Mouse (Mus musculus) liver, embryonic 11.5 days (tissue): ENCODE results near the gene Olfr1444. TPM values are rescaled to one million over a fixed set of nuclear protein-coding genes. Genes with fewer than 3 reads are reported as not detected.
A peak's percentile ranks its signal among the peaks of the same experiment; 100 is the strongest.

Experiments
- ATAC-seq: fragments of 200-750 bp; cut with Nextera tagmentation; replicated peaks from 2 replicates; pipeline ENCODE4 v1.8.0; 2017; ENCODE audit warnings: moderate number of reproducible peaks, mild to moderate bottlenecking, moderate TSS enrichment, moderate library complexity; ENCODE audit not compliant: low FRiP score
- DNase-seq: peaks from one replicate; pipeline ENCODE4 v3.0.0-alpha.2; 2017; ENCODE audit warnings: low spot score
- H3K27ac ChIP-seq: fragments of 300-500 bp; sonication (generic); 2 replicates; pipeline ENCODE4 v1.5.1; 2014; ENCODE audit warnings: mild to moderate bottlenecking, low read depth, low read length, control low read depth
- H3K27me3 ChIP-seq: fragments of 300-500 bp; sonication (generic); replicated peaks from 2 replicates; pipeline ENCODE4 v1.6.1; 2014; ENCODE audit warnings: low read length, mixed read lengths; ENCODE audit not compliant: control insufficient read depth, insufficient read depth
- H3K36me3 ChIP-seq: fragments of 300-500 bp; sonication (generic); 2 replicates; pipeline ENCODE4 v1.6.1; 2014; ENCODE audit warnings: mild to moderate bottlenecking, low read length, moderate library complexity, mixed read lengths; ENCODE audit not compliant: control insufficient read depth, insufficient read depth
- H3K4me1 ChIP-seq: fragments of 300-500 bp; sonication (generic); replicated peaks from 2 replicates; pipeline ENCODE4 v1.6.1; 2014; ENCODE audit warnings: low read length, mixed read lengths; ENCODE audit not compliant: control insufficient read depth, insufficient read depth
- H3K4me2 ChIP-seq: fragments of 300-500 bp; sonication (generic); 2 replicates; pipeline ENCODE4 v1.6.1; 2014; ENCODE audit warnings: mild to moderate bottlenecking, control low read depth, moderate library complexity
- H3K4me3 ChIP-seq: fragments of 300-500 bp; sonication (generic); 2 replicates; pipeline ENCODE4 v1.5.1; 2014; ENCODE audit warnings: low read depth, low read length, control low read depth
- H3K9ac ChIP-seq: fragments of 300-500 bp; sonication (generic); 2 replicates; pipeline ENCODE4 v1.6.1; 2014; ENCODE audit warnings: low read depth, low read length, control low read depth
- H3K9me3 ChIP-seq: fragments of 300-500 bp; sonication (generic); 2 replicates; pipeline ENCODE4 v1.6.1; 2016; ENCODE audit warnings: low read length, inconsistent platforms, mixed read lengths; ENCODE audit not compliant: control insufficient read depth
- WGBS: fragments of 180-500 bp; shearing (Covaris S2); extraction: QIAGEN DNeasy Blood & Tissue Kit; methylation state at CpG from one replicate; pipeline ENCODE4 v1.1.7; 2014; 5-methylcytosine and 5-hydroxymethylcytosine counted together
- polyA plus RNA-seq: library from polyadenylated mRNA; unstranded; fragments of >200 nt; fragmentation: Nextera tagmentation; extraction: Ambion mirVana; gene quantifications from 2 replicates; pipeline ENCODE4 v1.2.1, GENCODE M21; 2014

The Olfr1444 gene
- not detected in 2 replicates for polyA plus RNA-seq

GRCm38 (mm10) chr19:12856983-12857382 is at the start of gene Olfr1444:
Gene Olfr1444, plus strand, starts transcription at chr19:12857283.
- DNase-seq (no peak), ATAC-seq (no peak)
- Histone ChIP-seq H3K27me3 (no peaks in the 10 kb centered on the region), H3K9me3 (no peaks in the 10 kb centered on the region), H3K27ac (no peak within 1 kb of the TSS), H3K36me3 (no peaks in the 10 kb centered on the region), H3K9ac (no peak within 1 kb of the TSS), H3K4me1 (no peaks in the 10 kb centered on the region), H3K4me2 (no peak within 1 kb of the TSS), H3K4me3 (no peak within 1 kb of the TSS)
- 54% methylated on average over 1 of the region's 1 CpGs for WGBS

GRCm38 (mm10) chr19:12812644-12813364 is 44.3 kb upstream of the Olfr1444 start:
- no peak for DNase-seq
- Histone ChIP-seq H3K36me3 (no peaks in the 10 kb centered on the region), H3K4me1 (no peaks in the 10 kb centered on the region; the same call in 1 of the 2 replicates), H3K4me2 (no peak overlapping the region), H3K4me3 (no peak overlapping the region), H3K27ac (no peak overlapping the region), H3K9ac (no peak overlapping the region), H3K9me3 (no peaks in the 10 kb centered on the region), H3K27me3 (no peaks in the 10 kb centered on the region)
- ATAC-seq: peak; percentile 51
- 62% methylated on average over 1 of the region's 1 CpGs for WGBS

GRCm38 (mm10) chr19:12813883-12814282 is 43.2 kb upstream of the Olfr1444 start:
- Histone ChIP-seq H3K36me3 (no peaks in the 10 kb centered on the region), H3K9ac (no peak overlapping the region), H3K4me2 (no peak overlapping the region), H3K4me1 (no peaks in the 10 kb centered on the region; the same call in 1 of the 2 replicates), H3K9me3 (no peaks in the 10 kb centered on the region), H3K27ac (no peak overlapping the region), H3K4me3 (no peak overlapping the region), H3K27me3 (no peaks in the 10 kb centered on the region)
- WGBS: 79% methylated on average over 1 of the region's 1 CpGs
- DNase-seq (no peak), ATAC-seq (no peak)

GRCm38 (mm10) chr19:12818507-12818906 is 38.6 kb upstream of the Olfr1444 start:
- no peaks in the 10 kb centered on the region for H3K9me3 ChIP-seq
- no peak overlapping the region for H3K27ac ChIP-seq
- no peaks in the 10 kb centered on the region for H3K4me1 ChIP-seq
- ATAC-seq: no peak
- WGBS: 87% methylated on average over 1 of the region's 1 CpGs
- no peak overlapping the region for H3K4me3 ChIP-seq
- DNase-seq: no peak
- H3K9ac ChIP-seq: no peak overlapping the region
- H3K27me3 ChIP-seq: no peaks in the 10 kb centered on the region
- no peak overlapping the region for H3K4me2 ChIP-seq
- H3K36me3 ChIP-seq: no peaks in the 10 kb centered on the region

GRCm38 (mm10) chr19:12820383-12820782 is 36.7 kb upstream of the Olfr1444 start:
- Histone ChIP-seq H3K4me1 (no peaks in the 10 kb centered on the region), H3K4me2 (no peak overlapping the region), H3K27me3 (no peaks in the 10 kb centered on the region), H3K9me3 (no peaks in the 10 kb centered on the region), H3K9ac (no peak overlapping the region), H3K27ac (no peak overlapping the region), H3K36me3 (no peaks in the 10 kb centered on the region), H3K4me3 (no peak overlapping the region)
- DNase-seq (no peak), ATAC-seq (no peak)
- WGBS: 25% methylated on average over 4 of the region's 4 CpGs

- Histone ChIP-seq H3K27ac (no peak overlapping the region), H3K9me3 (no peaks in the 10 kb centered on the region), H3K4me1 (no peaks in the 10 kb centered on the region), H3K9ac (no peak overlapping the region), H3K4me2 (no peak overlapping the region), H3K36me3 (no peaks in the 10 kb centered on the region), H3K27me3 (no peaks in the 10 kb centered on the region), H3K4me3 (no peak overlapping the region)
- no peak for DNase-seq
- WGBS: 71% methylated on average over 4 of the region's 4 CpGs
- no peak for ATAC-seq
Observed at GRCm38 (mm10) chr19:12824549-12824948, 32.5 kb upstream of the Olfr1444 start.

- ATAC-seq (no peak), DNase-seq (no peak)
- Histone ChIP-seq H3K9ac (no peak overlapping the region), H3K4me3 (no peak overlapping the region), H3K4me1 (no peaks in the 10 kb centered on the region), H3K4me2 (no peak overlapping the region), H3K9me3 (no peaks in the 10 kb centered on the region), H3K36me3 (no peaks in the 10 kb centered on the region), H3K27me3 (no peaks in the 10 kb centered on the region), H3K27ac (no peak overlapping the region)
- WGBS: 67% methylated on average over 2 of the region's 2 CpGs
Observed at GRCm38 (mm10) chr19:12830823-12831430, 26.2 kb upstream of the Olfr1444 start.

- no peak overlapping the region for H3K4me2 ChIP-seq
- ATAC-seq (no peak), DNase-seq (no peak)
- no peak overlapping the region for H3K4me3 ChIP-seq
- H3K27me3 ChIP-seq: no peaks in the 10 kb centered on the region
- H3K36me3 ChIP-seq: no peaks in the 10 kb centered on the region
- no peaks in the 10 kb centered on the region for H3K4me1 ChIP-seq
- H3K27ac ChIP-seq: no peak overlapping the region
- H3K9me3 ChIP-seq: no peaks in the 10 kb centered on the region
- no peak overlapping the region for H3K9ac ChIP-seq
- 70% methylated on average over 1 of the region's 1 CpGs for WGBS
Observed at GRCm38 (mm10) chr19:12831559-12831958, 25.5 kb upstream of the Olfr1444 start.

- Histone ChIP-seq H3K4me2 (no peak overlapping the region), H3K9me3 (no peaks in the 10 kb centered on the region), H3K36me3 (no peaks in the 10 kb centered on the region), H3K4me1 (no peaks in the 10 kb centered on the region), H3K9ac (no peak overlapping the region), H3K4me3 (no peak overlapping the region), H3K27ac (no peak overlapping the region), H3K27me3 (no peaks in the 10 kb centered on the region)
- 45% methylated on average over 3 of the region's 3 CpGs for WGBS
- no peak for DNase-seq
- peak; percentile 90 for ATAC-seq
Observed at GRCm38 (mm10) chr19:12833625-12834024, 23.5 kb upstream of the Olfr1444 start.
